Mouse (Mus musculus): ENCODE data around the gene Izumo1r.

- TF ChIP-seq CEBPB (IDR thresholded peaks at IDR 0.05; ENCODE audit: insufficient read depth, poor library complexity, severe bottlenecking) (no peak), POLR2A (IDR thresholded peaks at IDR 0.05; ENCODE audit: insufficient read length, low read depth) (no peak), MYOD1 (IDR thresholded peaks at IDR 0.05; ENCODE audit: control insufficient read depth in 1 of 3, insufficient read length in 2 of 3, low read depth in 2 of 3) (no peak), TCF12 (IDR thresholded peaks at IDR 0.05; ENCODE audit: insufficient read depth, poor library complexity, severe bottlenecking) (no peak), REST (IDR thresholded peaks at IDR 0.05; ENCODE audit: insufficient read depth, insufficient read length) (no peak), USF1 (IDR thresholded peaks at IDR 0.05; ENCODE audit: low read depth) (no peak), MAX (IDR thresholded peaks at IDR 0.05; ENCODE audit: low read depth) (no peak), POLR2AphosphoS2 (IDR thresholded peaks at IDR 0.05; ENCODE audit: insufficient read length, low read depth) (no peak), E2F4 (IDR thresholded peaks at IDR 0.05; ENCODE audit: insufficient read depth) (no peak), MYOG (IDR thresholded peaks at IDR 0.05; ENCODE audit: control insufficient read depth in 1 of 3, insufficient read depth in 1 of 3, insufficient read length in 2 of 3, low read depth in 2 of 3) (no peak)
Measured at GRCm38 (mm10) chr9:14905956-14906355, 2.2 kb upstream of the Izumo1r start.

All from myocyte (in vitro differentiated cells).